Mouse (Mus musculus): ENCODE measurements around the gene Rhbdd2.

- no peak for TF ChIP-seq POLR2A (IDR thresholded peaks at IDR 0.05; ENCODE audit: borderline replicate concordance, insufficient read depth, low read length)
- TF ChIP-seq CTCF (IDR thresholded peaks at IDR 0.05; ENCODE audit: borderline replicate concordance, insufficient read depth, low read depth, low read length) = no peak
Observed at GRCm38 (mm10) chr5:135657128-135657527, 24.7 kb downstream of the Rhbdd2 start.

Measured in cerebellum, adult 2 months (tissue).